Mouse (Mus musculus) ES-Bruce4 (cell line): ENCODE results near the gene Scml4. TPM values are rescaled to one million over a fixed set of nuclear protein-coding genes. Genes with fewer than 3 reads are reported as not detected.

Experiments
- H3K27ac ChIP-seq: 2 replicates; pipeline ENCODE4 v1.5.1; 2012; ENCODE audit warnings: low read length, inconsistent platforms; ENCODE audit not compliant: insufficient read depth
- H3K27me3 ChIP-seq: 2 replicates; pipeline ENCODE4 v1.6.1; 2012; ENCODE audit warnings: mild to moderate bottlenecking, low read length, inconsistent platforms; ENCODE audit not compliant: control insufficient read depth, poor library complexity, insufficient read depth, severe bottlenecking
- H3K36me3 ChIP-seq: 2 replicates; pipeline ENCODE4 v1.6.1; 2012; ENCODE audit warnings: inconsistent platforms, mild to moderate bottlenecking, low read length, moderate library complexity; ENCODE audit not compliant: control insufficient read depth, poor library complexity, insufficient read depth, severe bottlenecking
- H3K4me1 ChIP-seq: one replicate; pipeline ENCODE4 v1.8.1; 2011; ENCODE audit warnings: low read length; ENCODE audit not compliant: control insufficient read depth, insufficient read depth
- H3K4me3 ChIP-seq: 2 replicates; pipeline ENCODE4 v1.5.1; 2011; ENCODE audit warnings: low read depth, mild to moderate bottlenecking, low read length
- H3K9ac ChIP-seq: 2 replicates; pipeline ENCODE4 v1.6.1; 2012; ENCODE audit warnings: low read depth, mild to moderate bottlenecking, inconsistent platforms; ENCODE audit not compliant: poor library complexity, severe bottlenecking
- H3K9me3 ChIP-seq: replicated peaks from 2 replicates; pipeline ENCODE4 v1.6.1; 2012; ENCODE audit warnings: mild to moderate bottlenecking, low read length, inconsistent platforms; ENCODE audit not compliant: control insufficient read depth, poor library complexity, insufficient read depth, severe bottlenecking
- CTCF ChIP-seq: IDR thresholded peaks from one replicate; pipeline ENCODE4 v1.8.1; 2011; ENCODE audit warnings: low read depth, low read length
- EP300 ChIP-seq: IDR thresholded peaks from 2 replicates; pipeline ENCODE4 v1.6.1; 2011; ENCODE audit warnings: low read depth, low read length; ENCODE audit not compliant: insufficient read depth
- POLR2A ChIP-seq: IDR thresholded peaks from one replicate; pipeline ENCODE4 v1.8.1; 2011; ENCODE audit warnings: low read length; ENCODE audit not compliant: insufficient read depth
- polyA plus RNA-seq: library from polyadenylated mRNA; stranded (reverse); fragments of >200 nt; gene quantifications from 2 replicates; pipeline ENCODE4 v1.2.4, GENCODE M21; 2011; ENCODE audit warnings: low read depth; ENCODE audit not compliant: missing spikeins, insufficient read depth, insufficient read length

Scml4 gene
- polyA plus RNA-seq, 1 experiment, result 0.15 TPM

DNA sequence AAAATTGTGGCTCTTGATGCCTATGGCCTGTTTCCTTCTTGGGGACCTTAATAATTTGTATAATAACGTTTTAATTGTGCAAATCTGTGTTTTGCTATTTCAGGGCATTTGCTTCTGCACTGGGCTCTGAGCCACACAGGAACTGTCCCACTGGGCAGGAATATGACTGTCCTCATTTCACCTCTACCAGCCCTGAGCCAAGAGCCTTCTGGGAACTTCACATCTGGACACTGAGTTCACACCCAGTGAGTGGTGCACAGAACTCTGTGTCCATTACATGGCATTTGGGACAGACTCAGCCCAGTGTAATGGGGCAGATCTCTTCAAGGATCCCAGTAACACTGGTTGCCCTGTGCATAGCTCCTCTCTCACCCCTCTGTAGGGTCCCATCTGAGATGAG is 16.8 kb upstream of the Scml4 start:
- H3K9ac ChIP-seq, result no peak overlapping the region
- H3K9me3 ChIP-seq, result peaks cover 6% of the 10 kb centered on the region; the same call in 1 of the 2 replicates
- H3K4me3 ChIP-seq, result no peak overlapping the region
- no peak overlapping the region for H3K27ac ChIP-seq
- no peak for TF ChIP-seq POLR2A
- TF ChIP-seq CTCF, result no peak
- no peak for TF ChIP-seq EP300
- H3K27me3 ChIP-seq, result no peaks in the 10 kb centered on the region
- H3K4me1 ChIP-seq, result no peaks in the 10 kb centered on the region
- H3K36me3 ChIP-seq, result no peaks in the 10 kb centered on the region

DNA sequence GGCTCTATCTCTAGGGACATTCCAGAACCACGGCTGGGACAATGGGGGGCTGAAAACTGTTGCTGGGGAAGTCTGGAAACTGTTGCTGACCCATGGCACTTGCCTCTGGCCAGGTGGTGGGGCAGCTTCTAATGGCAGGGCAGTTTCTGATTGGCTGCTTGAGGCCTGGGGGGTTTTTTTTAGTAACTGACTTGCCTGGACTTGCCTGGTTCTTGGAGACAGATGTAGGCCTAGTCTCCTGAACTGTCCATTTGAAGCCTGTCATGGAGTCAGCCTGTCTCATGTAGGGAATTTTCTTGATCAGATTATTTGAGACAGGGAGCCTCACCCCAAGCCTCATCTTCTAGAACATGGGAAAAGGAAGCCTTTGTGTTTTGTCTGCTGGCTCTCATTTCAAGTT is 14.7 kb upstream of the Scml4 start:
- H3K9me3 ChIP-seq, result peaks cover 6% of the 10 kb centered on the region; the same call in 1 of the 2 replicates
- H3K4me3 ChIP-seq, result no peak overlapping the region
- H3K27ac ChIP-seq, result no peak overlapping the region
- no peak for TF ChIP-seq CTCF
- no peak for TF ChIP-seq POLR2A
- no peak for TF ChIP-seq EP300
- no peak overlapping the region for H3K9ac ChIP-seq
- no peaks in the 10 kb centered on the region for H3K4me1 ChIP-seq
- no peaks in the 10 kb centered on the region for H3K27me3 ChIP-seq
- H3K36me3 ChIP-seq, result no peaks in the 10 kb centered on the region

DNA sequence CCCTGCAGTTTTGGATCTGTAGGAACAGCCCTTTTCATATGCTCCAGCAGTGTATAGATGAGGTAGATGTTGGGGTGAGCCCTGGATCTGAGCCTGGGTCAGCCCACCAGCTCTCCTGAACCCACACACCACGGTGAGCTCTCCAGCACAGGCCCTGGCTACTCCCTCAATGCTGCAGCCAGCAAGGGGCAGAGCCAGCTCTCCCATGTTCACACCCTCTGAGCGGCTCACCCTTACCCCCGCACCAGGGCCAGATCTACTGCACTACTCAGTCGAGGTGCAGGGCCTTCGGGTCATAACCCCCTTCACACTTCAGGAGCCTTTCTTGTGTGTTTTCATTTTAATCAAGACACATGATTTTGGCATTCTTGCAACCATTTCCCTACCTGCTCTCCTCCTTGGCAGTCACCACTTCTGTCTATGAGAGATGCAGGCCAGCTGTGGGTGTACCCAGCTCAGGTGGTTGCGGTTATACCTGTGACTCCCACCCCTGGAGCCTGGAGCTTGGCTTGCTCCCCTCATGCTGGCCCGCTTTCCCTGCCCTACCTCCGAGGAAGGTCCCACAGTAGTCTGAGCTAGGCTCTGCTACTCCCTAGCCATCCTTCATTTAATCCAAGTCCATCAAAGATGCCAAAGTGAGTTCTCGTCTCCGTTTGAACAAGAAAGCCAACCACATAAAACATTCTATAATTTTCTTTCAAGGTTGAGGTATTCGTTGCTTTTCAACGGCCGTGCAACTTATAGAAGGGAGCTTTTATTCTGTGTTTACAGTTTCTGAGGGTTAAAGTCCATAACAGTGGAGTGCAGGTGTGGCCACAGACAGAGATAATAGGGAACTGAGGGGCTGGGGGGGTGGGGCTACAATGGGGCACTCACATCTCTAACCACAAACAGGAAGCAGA is 11.7 kb upstream of the Scml4 start:
- H3K4me1 ChIP-seq, result no peaks in the 10 kb centered on the region
- H3K9me3 ChIP-seq, result peaks cover 6% of the 10 kb centered on the region; the same call in 1 of the 2 replicates
- H3K4me3 ChIP-seq, result no peak overlapping the region
- TF ChIP-seq CTCF (no peak), POLR2A (no peak), EP300 (no peak)
- no peak overlapping the region for H3K9ac ChIP-seq
- H3K36me3 ChIP-seq, result no peaks in the 10 kb centered on the region
- H3K27me3 ChIP-seq, result no peaks in the 10 kb centered on the region
- no peak overlapping the region for H3K27ac ChIP-seq

DNA sequence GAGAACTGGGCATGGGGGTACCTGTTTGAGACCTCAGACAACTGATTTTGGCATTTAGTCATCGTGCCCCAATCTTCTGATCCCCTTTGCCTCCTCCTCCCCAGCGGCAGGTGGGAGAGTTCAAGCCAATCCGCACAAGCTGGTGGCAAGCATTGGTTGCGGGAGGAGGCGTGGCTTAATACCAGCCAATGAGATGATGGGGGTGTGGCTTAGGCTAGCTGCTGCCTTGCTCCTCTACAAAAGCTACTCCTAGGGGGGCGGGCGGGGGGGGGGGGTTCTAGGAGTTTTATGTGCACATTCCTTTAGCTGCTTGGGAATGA is 11.1 kb upstream of the Scml4 start:
- no peak for TF ChIP-seq EP300
- no peak for TF ChIP-seq CTCF
- TF ChIP-seq POLR2A, result no peak
- Histone ChIP-seq H3K9me3 (peaks cover 6% of the 10 kb centered on the region; the same call in 1 of the 2 replicates), H3K4me1 (no peaks in the 10 kb centered on the region), H3K4me3 (no peak overlapping the region), H3K27me3 (no peaks in the 10 kb centered on the region), H3K36me3 (no peaks in the 10 kb centered on the region), H3K9ac (no peak overlapping the region), H3K27ac (no peak overlapping the region)

DNA sequence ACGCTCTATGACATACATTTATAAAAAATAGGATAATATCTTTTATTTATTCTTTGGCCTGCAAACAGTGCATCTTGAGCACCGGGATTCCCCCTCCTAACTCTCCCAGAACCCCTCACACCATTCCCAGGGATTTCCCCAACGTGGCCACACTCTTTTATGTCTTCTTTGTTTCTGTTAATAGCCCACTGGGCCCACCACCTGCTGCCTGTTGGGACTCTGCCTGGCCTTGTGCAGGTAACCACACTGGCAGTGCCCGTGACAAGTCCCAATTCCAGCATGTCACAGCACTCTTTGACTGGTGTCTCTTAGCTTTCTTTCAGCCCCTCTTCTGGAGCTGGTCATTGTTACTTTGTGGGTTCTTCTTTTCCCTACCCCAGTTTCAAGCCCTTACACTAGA is 5.3 kb upstream of the Scml4 start:
- no peaks in the 10 kb centered on the region for H3K4me1 ChIP-seq
- H3K4me3 ChIP-seq, result no peak overlapping the region
- no peak overlapping the region for H3K27ac ChIP-seq
- no peaks in the 10 kb centered on the region for H3K27me3 ChIP-seq
- TF ChIP-seq EP300 (no peak), POLR2A (no peak), CTCF (no peak)
- H3K36me3 ChIP-seq, result no peaks in the 10 kb centered on the region
- no peak overlapping the region for H3K9ac ChIP-seq
- no peaks in the 10 kb centered on the region for H3K9me3 ChIP-seq

DNA sequence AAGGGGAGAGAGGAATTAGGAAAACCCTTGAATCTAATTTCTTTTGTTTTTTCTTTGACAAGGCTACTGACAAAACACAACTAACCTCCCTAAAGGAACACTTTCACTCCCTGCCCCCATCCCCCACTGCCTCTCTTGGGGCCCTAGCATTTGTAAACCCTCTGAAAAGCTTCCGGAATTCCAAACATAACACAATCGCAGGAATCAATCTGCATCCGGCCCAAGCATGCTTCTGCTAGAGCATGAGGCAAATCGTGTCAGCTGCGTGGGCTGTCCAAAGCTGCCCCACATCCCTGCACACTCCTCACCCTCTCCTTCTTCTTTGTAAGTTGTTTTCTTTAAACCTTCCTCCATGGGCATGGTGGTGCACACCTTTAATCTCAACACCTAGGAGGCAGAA is 4.9 kb upstream of the Scml4 start:
- TF ChIP-seq EP300, result no peak
- no peak for TF ChIP-seq POLR2A
- no peak for TF ChIP-seq CTCF
- Histone ChIP-seq H3K27ac (no peak overlapping the region), H3K9me3 (no peaks in the 10 kb centered on the region), H3K4me1 (no peaks in the 10 kb centered on the region), H3K27me3 (no peaks in the 10 kb centered on the region), H3K36me3 (no peaks in the 10 kb centered on the region), H3K9ac (no peak overlapping the region), H3K4me3 (no peak overlapping the region)
